Mouse (Mus musculus): ENCODE results near the gene Fgd5.

DNA sequence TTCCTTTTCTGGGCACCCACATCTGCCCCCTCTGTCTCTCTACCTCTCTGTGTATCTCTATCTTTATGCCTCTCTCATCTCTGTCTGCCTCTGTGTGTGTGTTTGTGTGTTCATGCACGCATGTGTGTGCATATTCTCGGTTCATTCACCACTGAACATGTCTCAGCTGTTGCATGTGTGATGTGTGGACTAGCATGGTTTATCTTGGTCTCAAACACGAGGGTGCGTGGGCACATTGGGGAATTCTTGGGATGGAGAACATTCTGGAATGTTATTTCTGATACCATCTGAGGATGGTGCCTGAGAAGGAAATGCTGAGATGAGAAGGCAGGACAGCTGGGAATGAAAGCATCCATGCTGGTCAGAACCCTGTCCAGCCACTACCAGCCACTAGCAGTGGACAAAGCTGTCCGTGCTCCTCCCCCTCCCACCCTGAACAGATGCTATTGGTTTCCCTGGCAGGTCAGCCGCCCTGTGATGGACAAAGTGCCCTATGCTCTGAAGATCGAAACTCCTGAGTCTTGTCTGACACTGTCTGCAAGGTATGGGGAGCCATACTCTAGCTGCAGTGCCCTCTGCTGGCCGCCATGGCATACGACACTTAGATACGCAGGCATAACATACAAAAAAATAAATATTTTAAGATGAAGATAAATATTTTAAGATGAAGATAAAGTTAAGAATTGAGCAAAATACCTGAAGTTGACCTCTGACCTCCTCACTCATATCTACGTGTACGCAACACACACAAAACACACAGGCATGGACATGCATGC is 87.2 kb downstream of the Fgd5 start:
- TF ChIP-seq CTCF (IDR thresholded peaks at IDR 0.05 in 2 of 3, conservative IDR thresholded peaks at IDR 0.05 in 1 of 3; ENCODE audit: control insufficient read depth in 1 of 3, insufficient read depth in 1 of 3, low read depth in 2 of 3, low read length in 3 of 3, poor library complexity in 1 of 3, severe bottlenecking in 1 of 3): peak; percentile 56 to 91 (median 84)
- TF ChIP-seq TBP (IDR thresholded peaks at IDR 0.05; ENCODE audit: low read depth, low read length): no peak
- TF ChIP-seq USF1 (IDR thresholded peaks at IDR 0.05; ENCODE audit: low read depth, low read length): no peak
- TF ChIP-seq SIN3A (IDR thresholded peaks at IDR 0.05; ENCODE audit: low read length): peak; percentile 49; the same call in 1 of the 2 replicates
- no peak for TF ChIP-seq UBTF (IDR thresholded peaks at IDR 0.05; ENCODE audit: borderline replicate concordance, insufficient read depth, low read depth, low read length)
- no peak for TF ChIP-seq RCOR1 (IDR thresholded peaks at IDR 0.05; ENCODE audit: low read depth, low read length)
- peak; percentile 60; the same call in 1 of the 2 replicates for TF ChIP-seq MYC (IDR thresholded peaks at IDR 0.05; ENCODE audit: low read depth, low read length)
- TF ChIP-seq MAZ (IDR thresholded peaks at IDR 0.05; ENCODE audit: low read depth, low read length): no peak
- no peak for TF ChIP-seq EP300 (IDR thresholded peaks at IDR 0.05; ENCODE audit: low read depth in 1 of 2, low read length in 2 of 2)
- TF ChIP-seq MAFK (IDR thresholded peaks at IDR 0.05; ENCODE audit: borderline replicate concordance, low read depth, low read length): no peak
- TF ChIP-seq NRF1 (IDR thresholded peaks at IDR 0.05; ENCODE audit: insufficient read depth, low read depth, low read length, poor library complexity, severe bottlenecking): no peak
- no peak for TF ChIP-seq MEF2A (IDR thresholded peaks at IDR 0.05; ENCODE audit: extremely low read depth, insufficient replicate concordance, low read depth, low read length, poor library complexity, severe bottlenecking)
- no peak for TF ChIP-seq POLR2AphosphoS2 (IDR thresholded peaks at IDR 0.05; ENCODE audit: low read length)
